Mouse (Mus musculus): ENCODE results near the gene Vmac. TPM values are rescaled to one million over a fixed set of nuclear protein-coding genes. Genes with fewer than 3 reads are reported as not detected.

Vmac gene
- polyA plus RNA-seq, 1 experiment: 12.4 TPM

GRCm38 (mm10) chr17:56688689-56689088 is 29.1 kb downstream of the Vmac start:
- H3K4me3 ChIP-seq (ENCODE audit: control insufficient read depth, low read depth, low read length): no peak overlapping the region
- H3K27me3 ChIP-seq (ENCODE audit: control insufficient read depth, insufficient read depth, low read length): no peaks in the 10 kb centered on the region
- no peaks in the 10 kb centered on the region for H3K4me1 ChIP-seq (ENCODE audit: control insufficient read depth, insufficient read depth, low read length)
- H3K36me3 ChIP-seq (ENCODE audit: control insufficient read depth, insufficient read depth, low read length): no peaks in the 10 kb centered on the region; the same call in none of the 2 replicates
- H3K27ac ChIP-seq (ENCODE audit: control insufficient read depth, insufficient read depth, low read depth, low read length): no peak overlapping the region
- TF ChIP-seq CTCF (IDR thresholded peaks at IDR 0.05; ENCODE audit: control insufficient read depth, insufficient read depth, insufficient replicate concordance, low read depth, low read length): no peak
- no peak for TF ChIP-seq POLR2A (IDR thresholded peaks at IDR 0.05; ENCODE audit: control insufficient read depth, low read depth, low read length)

GRCm38 (mm10) chr17:56688045-56688444 is 29.8 kb downstream of the Vmac start:
- H3K27me3 ChIP-seq (ENCODE audit: control insufficient read depth, insufficient read depth, low read length): no peaks in the 10 kb centered on the region
- no peak for TF ChIP-seq CTCF (IDR thresholded peaks at IDR 0.05; ENCODE audit: control insufficient read depth, insufficient read depth, insufficient replicate concordance, low read depth, low read length)
- TF ChIP-seq POLR2A (IDR thresholded peaks at IDR 0.05; ENCODE audit: control insufficient read depth, low read depth, low read length): no peak
- no peaks in the 10 kb centered on the region; the same call in none of the 2 replicates for H3K36me3 ChIP-seq (ENCODE audit: control insufficient read depth, insufficient read depth, low read length)
- H3K4me3 ChIP-seq (ENCODE audit: control insufficient read depth, low read depth, low read length): no peak overlapping the region
- H3K27ac ChIP-seq (ENCODE audit: control insufficient read depth, insufficient read depth, low read depth, low read length): no peak overlapping the region
- H3K4me1 ChIP-seq (ENCODE audit: control insufficient read depth, insufficient read depth, low read length): no peaks in the 10 kb centered on the region

GRCm38 (mm10) chr17:56686801-56687200 is 31.0 kb downstream of the Vmac start:
- H3K36me3 ChIP-seq (ENCODE audit: control insufficient read depth, insufficient read depth, low read length): no peaks in the 10 kb centered on the region; the same call in none of the 2 replicates
- H3K4me3 ChIP-seq (ENCODE audit: control insufficient read depth, low read depth, low read length): peak overlapping the region; percentile 60

GRCm38 (mm10) chr17:56684649-56685048 is 33.2 kb downstream of the Vmac start:
- Histone ChIP-seq H3K27ac (ENCODE audit: control insufficient read depth, insufficient read depth, low read depth, low read length) (no peak overlapping the region), H3K4me3 (ENCODE audit: control insufficient read depth, low read depth, low read length) (no peak overlapping the region), H3K27me3 (ENCODE audit: control insufficient read depth, insufficient read depth, low read length) (no peaks in the 10 kb centered on the region), H3K4me1 (ENCODE audit: control insufficient read depth, insufficient read depth, low read length) (no peaks in the 10 kb centered on the region), H3K36me3 (ENCODE audit: control insufficient read depth, insufficient read depth, low read length) (no peaks in the 10 kb centered on the region; the same call in none of the 2 replicates)
- TF ChIP-seq POLR2A (IDR thresholded peaks at IDR 0.05; ENCODE audit: control insufficient read depth, low read depth, low read length) (no peak), CTCF (IDR thresholded peaks at IDR 0.05; ENCODE audit: control insufficient read depth, insufficient read depth, insufficient replicate concordance, low read depth, low read length) (no peak)

More at GRCm38 (mm10) chr17:56686801-56687200, 31.0 kb downstream of the Vmac start:
- no peak for TF ChIP-seq CTCF (IDR thresholded peaks at IDR 0.05; ENCODE audit: control insufficient read depth, insufficient read depth, insufficient replicate concordance, low read depth, low read length)
- no peak for TF ChIP-seq POLR2A (IDR thresholded peaks at IDR 0.05; ENCODE audit: control insufficient read depth, low read depth, low read length)
- no peaks in the 10 kb centered on the region for H3K27me3 ChIP-seq (ENCODE audit: control insufficient read depth, insufficient read depth, low read length)
- H3K4me1 ChIP-seq (ENCODE audit: control insufficient read depth, insufficient read depth, low read length): no peaks in the 10 kb centered on the region
- H3K27ac ChIP-seq (ENCODE audit: control insufficient read depth, insufficient read depth, low read depth, low read length): no peak overlapping the region

GRCm38 (mm10) chr17:56683546-56684140 is 34.2 kb downstream of the Vmac start:
- no peak overlapping the region for H3K27ac ChIP-seq (ENCODE audit: control insufficient read depth, insufficient read depth, low read depth, low read length)
- TF ChIP-seq CTCF (IDR thresholded peaks at IDR 0.05; ENCODE audit: control insufficient read depth, insufficient read depth, insufficient replicate concordance, low read depth, low read length) (no peak), POLR2A (IDR thresholded peaks at IDR 0.05; ENCODE audit: control insufficient read depth, low read depth, low read length) (no peak)
- no peaks in the 10 kb centered on the region; the same call in none of the 2 replicates for H3K36me3 ChIP-seq (ENCODE audit: control insufficient read depth, insufficient read depth, low read length)
- H3K27me3 ChIP-seq (ENCODE audit: control insufficient read depth, insufficient read depth, low read length): no peaks in the 10 kb centered on the region
- H3K4me3 ChIP-seq (ENCODE audit: control insufficient read depth, low read depth, low read length): no peak overlapping the region
- no peaks in the 10 kb centered on the region for H3K4me1 ChIP-seq (ENCODE audit: control insufficient read depth, insufficient read depth, low read length)

- Histone ChIP-seq H3K4me3 (ENCODE audit: control insufficient read depth, low read depth, low read length) (peak overlapping the region; percentile 16), H3K36me3 (ENCODE audit: control insufficient read depth, insufficient read depth, low read length) (no peaks in the 10 kb centered on the region; the same call in none of the 2 replicates), H3K27ac (ENCODE audit: control insufficient read depth, insufficient read depth, low read depth, low read length) (no peak overlapping the region), H3K4me1 (ENCODE audit: control insufficient read depth, insufficient read depth, low read length) (no peaks in the 10 kb centered on the region), H3K27me3 (ENCODE audit: control insufficient read depth, insufficient read depth, low read length) (no peaks in the 10 kb centered on the region)
- TF ChIP-seq CTCF (IDR thresholded peaks at IDR 0.05; ENCODE audit: control insufficient read depth, insufficient read depth, insufficient replicate concordance, low read depth, low read length) (no peak), POLR2A (IDR thresholded peaks at IDR 0.05; ENCODE audit: control insufficient read depth, low read depth, low read length) (no peak)
These were observed 34.9 kb downstream of the Vmac start for GRCm38 (mm10) chr17:56682880-56683279.

GRCm38 (mm10) chr17:56681791-56682190 is 36.0 kb downstream of the Vmac start:
- Histone ChIP-seq H3K4me1 (ENCODE audit: control insufficient read depth, insufficient read depth, low read length) (no peaks in the 10 kb centered on the region), H3K27ac (ENCODE audit: control insufficient read depth, insufficient read depth, low read depth, low read length) (no peak overlapping the region), H3K4me3 (ENCODE audit: control insufficient read depth, low read depth, low read length) (peak overlapping the region; percentile 16; the same call in 1 of the 2 replicates), H3K36me3 (ENCODE audit: control insufficient read depth, insufficient read depth, low read length) (no peaks in the 10 kb centered on the region; the same call in none of the 2 replicates), H3K27me3 (ENCODE audit: control insufficient read depth, insufficient read depth, low read length) (no peaks in the 10 kb centered on the region)
- no peak for TF ChIP-seq CTCF (IDR thresholded peaks at IDR 0.05; ENCODE audit: control insufficient read depth, insufficient read depth, insufficient replicate concordance, low read depth, low read length)
- TF ChIP-seq POLR2A (IDR thresholded peaks at IDR 0.05; ENCODE audit: control insufficient read depth, low read depth, low read length): no peak

Measured in testis, adult 2 months (tissue).